Mouse (Mus musculus) heart, embryonic 14.5 days (tissue): ENCODE results near the gene Tshz2. TPM values are rescaled to one million over a fixed set of nuclear protein-coding genes. Genes with fewer than 3 reads are reported as not detected.

Experiments used
- ATAC-seq: fragments of 200-750 bp; cut with Nextera tagmentation; 2 replicates; pipeline ENCODE4 v1.8.0; 2017; ENCODE audit warnings: low read depth, moderate TSS enrichment; ENCODE audit not compliant: insufficient number of reproducible peaks, insufficient read depth, low FRiP score
- H3K27ac ChIP-seq, 2 experiments: fragments of 200-500 bp in 1 of 2; fragments of 300-500 bp in 1 of 2; sonication (generic) in 1 of 2; replicated peaks in 1 of 2; 2 replicates each; pipeline ENCODE4 v1.5.1; 2012 to 2014; ENCODE audit warnings: low read depth in 2 of 2, low read length in 2 of 2, control low read depth in 1 of 2, mild to moderate bottlenecking in 1 of 2, mixed read lengths in 1 of 2; ENCODE audit not compliant: control insufficient read depth in 1 of 2, insufficient read depth in 1 of 2
- H3K27me3 ChIP-seq: fragments of 300-500 bp; sonication (generic); 2 replicates; pipeline ENCODE4 v1.6.1; 2014; ENCODE audit warnings: mild to moderate bottlenecking, low read length, control low read depth; ENCODE audit not compliant: control insufficient read depth, insufficient read depth
- H3K36me3 ChIP-seq: fragments of 300-500 bp; sonication (generic); 2 replicates; pipeline ENCODE4 v1.6.1; 2014; ENCODE audit warnings: mild to moderate bottlenecking, control low read depth, low read length, mixed read lengths; ENCODE audit not compliant: control insufficient read depth, insufficient read depth
- H3K4me1 ChIP-seq, 2 experiments: fragments of 200-500 bp in 1 of 2; fragments of 300-500 bp in 1 of 2; sonication (generic) in 1 of 2; 2 replicates each; pipeline ENCODE4 v1.6.1; 2012 to 2014; ENCODE audit warnings: low read length in 2 of 2, control low read depth in 1 of 2, mixed read lengths in 1 of 2; ENCODE audit not compliant: control insufficient read depth in 2 of 2, insufficient read depth in 2 of 2
- H3K4me2 ChIP-seq: fragments of 300-500 bp; sonication (generic); 2 replicates; pipeline ENCODE4 v1.6.1; 2014; ENCODE audit warnings: mild to moderate bottlenecking, low read length
- H3K4me3 ChIP-seq, 2 experiments: fragments of 200-500 bp in 1 of 2; fragments of 300-500 bp in 1 of 2; sonication (generic) in 1 of 2; 2 replicates each; pipeline ENCODE4 v1.5.1; 2012 to 2014; ENCODE audit warnings: low read length in 2 of 2, mild to moderate bottlenecking in 2 of 2, control low read depth in 1 of 2, low read depth in 1 of 2, moderate library complexity in 1 of 2; ENCODE audit not compliant: control insufficient read depth in 1 of 2, insufficient read depth in 1 of 2
- H3K9ac ChIP-seq: fragments of 300-500 bp; sonication (generic); 2 replicates; pipeline ENCODE4 v1.6.1; 2014; ENCODE audit warnings: mild to moderate bottlenecking, low read length
- H3K9me3 ChIP-seq: fragments of 300-500 bp; sonication (generic); 2 replicates; pipeline ENCODE4 v1.6.1; 2016; ENCODE audit warnings: low read length, control low read depth; ENCODE audit not compliant: control insufficient read depth
- WGBS: fragments of 180-500 bp; shearing (Covaris S2); extraction: QIAGEN DNeasy Blood & Tissue Kit; methylation state at CpG from one replicate; pipeline ENCODE4 v1.1.7; 2014; 5-methylcytosine and 5-hydroxymethylcytosine counted together
- polyA plus RNA-seq: library from polyadenylated mRNA; unstranded; fragments of >200 nt; fragmentation: Nextera tagmentation; extraction: Ambion mirVana; gene quantifications from 2 replicates; pipeline ENCODE4 v1.2.1, GENCODE M21; 2014

The Tshz2 gene
- polyA plus RNA-seq, 1 experiment from 2014 or later, result 3.4 TPM

DNA sequence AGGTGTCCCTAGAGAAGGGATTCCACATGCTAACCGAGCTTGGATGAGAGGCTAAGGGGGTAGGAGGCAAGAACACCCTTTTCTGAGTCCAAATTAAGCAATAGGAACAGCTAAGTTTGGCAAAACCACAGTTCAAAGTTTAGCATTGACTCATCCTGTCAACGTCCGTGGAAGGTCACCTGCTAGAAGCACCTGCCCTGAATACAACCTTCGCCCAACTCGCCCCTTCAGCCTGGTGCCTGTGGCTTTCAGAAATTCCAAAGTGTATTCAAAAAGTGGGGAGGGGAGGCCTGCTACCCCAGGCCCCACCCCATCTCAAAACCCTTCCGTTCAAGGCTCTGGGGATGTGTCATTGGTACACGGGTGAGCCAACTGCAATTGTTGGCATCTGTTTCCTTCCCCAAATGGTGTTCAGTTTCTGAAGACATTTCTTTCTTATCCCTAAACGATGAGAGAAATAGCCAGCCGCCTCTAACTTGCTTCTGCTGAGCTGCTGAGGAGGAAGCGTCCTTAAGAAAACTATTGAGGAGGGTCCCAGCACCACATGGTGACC lies 396.6 kb downstream of the Tshz2 start:
- no peak overlapping the region for H3K4me3 ChIP-seq
- no peak overlapping the region for H3K27ac ChIP-seq
- 0 out of 2 replicates have a peak, but pooled peaks cover 3% of the 10 kb centered on the region for H3K9me3 ChIP-seq
- no peaks in the 10 kb centered on the region for H3K27me3 ChIP-seq
- no peaks in the 10 kb centered on the region for H3K4me1 ChIP-seq
- H3K36me3 ChIP-seq, result no peaks in the 10 kb centered on the region
- H3K4me2 ChIP-seq, result no peak overlapping the region
- H3K9ac ChIP-seq, result no peak overlapping the region
- no peak for ATAC-seq
- WGBS, result 82% methylated on average over 10 of the region's 10 CpGs

DNA sequence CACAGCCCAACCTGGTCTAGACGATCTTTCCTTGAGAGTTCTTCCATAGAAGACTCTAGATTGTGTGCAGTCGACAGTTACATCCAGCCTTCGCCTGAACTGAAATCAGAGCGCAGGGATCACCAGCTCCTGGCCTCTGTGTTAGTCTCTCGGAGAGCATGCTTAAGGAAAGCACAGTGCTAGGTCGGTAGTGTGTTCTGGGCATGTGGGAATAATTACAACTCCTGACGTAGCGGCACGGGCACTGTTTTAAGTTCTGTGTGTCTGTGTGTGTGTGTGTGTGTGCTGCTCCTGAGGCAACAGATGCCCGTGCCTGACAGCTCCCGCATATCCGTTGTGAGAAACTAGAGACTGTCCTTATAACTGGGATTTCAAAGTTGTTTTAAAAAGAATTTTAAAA lies 398.4 kb downstream of the Tshz2 start:
- WGBS, result 93% methylated on average over 12 of the region's 12 CpGs
- no peaks in the 10 kb centered on the region for H3K4me1 ChIP-seq
- H3K27ac ChIP-seq, result no peak overlapping the region
- no peak overlapping the region for H3K4me3 ChIP-seq
- ATAC-seq, result no peak
- no peak overlapping the region for H3K9ac ChIP-seq
- H3K9me3 ChIP-seq, result 0 out of 2 replicates have a peak, but pooled peaks cover 3% of the 10 kb centered on the region
- no peaks in the 10 kb centered on the region for H3K27me3 ChIP-seq
- H3K4me2 ChIP-seq, result no peak overlapping the region
- H3K36me3 ChIP-seq, result no peaks in the 10 kb centered on the region

DNA sequence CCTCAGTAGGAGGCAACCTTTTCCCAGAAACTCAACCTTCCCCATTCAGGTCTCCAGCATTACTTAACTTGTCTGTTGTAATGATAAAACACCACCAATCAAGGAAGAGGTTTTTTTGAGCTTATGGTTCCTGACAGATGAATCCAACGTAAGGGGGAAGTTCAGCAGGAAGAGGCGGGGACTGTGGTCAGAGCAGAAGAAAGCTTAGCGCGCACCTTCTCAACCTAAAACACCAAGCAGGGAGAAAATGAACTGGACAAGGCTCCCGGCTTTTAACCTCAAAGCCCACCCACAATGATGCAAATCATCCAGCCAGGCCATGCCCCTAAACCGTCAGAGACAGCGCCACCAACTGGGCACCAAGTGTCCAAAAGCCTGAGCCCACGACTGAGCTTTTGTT lies 399.1 kb downstream of the Tshz2 start:
- no peak overlapping the region for H3K27ac ChIP-seq
- WGBS, result 74% methylated on average over 8 of the region's 8 CpGs
- no peaks in the 10 kb centered on the region for H3K36me3 ChIP-seq
- H3K27me3 ChIP-seq, result no peaks in the 10 kb centered on the region
- ATAC-seq, result no peak
- H3K4me3 ChIP-seq, result no peak overlapping the region
- H3K9me3 ChIP-seq, result 0 out of 2 replicates have a peak, but pooled peaks cover 3% of the 10 kb centered on the region
- H3K4me1 ChIP-seq, result no peaks in the 10 kb centered on the region
- no peak overlapping the region for H3K9ac ChIP-seq
- H3K4me2 ChIP-seq, result no peak overlapping the region

DNA sequence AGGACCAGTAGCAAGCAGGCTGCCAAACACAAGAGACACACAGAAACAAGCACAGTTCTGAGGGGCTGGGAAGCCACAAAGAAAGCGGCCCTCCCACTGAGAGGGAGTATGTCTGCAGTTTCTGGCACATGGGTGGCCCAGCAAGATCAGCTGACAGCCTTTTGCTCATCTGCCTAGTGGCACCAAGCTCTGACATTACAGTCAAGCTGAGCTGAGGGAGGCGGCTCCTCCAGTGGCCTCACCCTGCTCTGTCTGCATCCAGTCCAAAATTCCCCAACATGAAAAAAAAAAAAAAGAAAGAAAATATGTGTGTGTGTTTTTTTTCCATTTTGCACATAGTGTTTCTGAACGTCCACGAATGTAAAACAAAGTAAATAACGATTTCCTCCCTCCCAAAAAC lies 400.4 kb downstream of the Tshz2 start:
- no peaks in the 10 kb centered on the region for H3K9me3 ChIP-seq
- no peak overlapping the region for H3K27ac ChIP-seq
- ATAC-seq, result no peak
- WGBS, result 59% methylated on average over 5 of the region's 5 CpGs
- H3K9ac ChIP-seq, result no peak overlapping the region
- no peak overlapping the region for H3K4me3 ChIP-seq
- H3K36me3 ChIP-seq, result no peaks in the 10 kb centered on the region
- H3K4me2 ChIP-seq, result no peak overlapping the region
- H3K4me1 ChIP-seq, result no peaks in the 10 kb centered on the region
- no peaks in the 10 kb centered on the region for H3K27me3 ChIP-seq

DNA sequence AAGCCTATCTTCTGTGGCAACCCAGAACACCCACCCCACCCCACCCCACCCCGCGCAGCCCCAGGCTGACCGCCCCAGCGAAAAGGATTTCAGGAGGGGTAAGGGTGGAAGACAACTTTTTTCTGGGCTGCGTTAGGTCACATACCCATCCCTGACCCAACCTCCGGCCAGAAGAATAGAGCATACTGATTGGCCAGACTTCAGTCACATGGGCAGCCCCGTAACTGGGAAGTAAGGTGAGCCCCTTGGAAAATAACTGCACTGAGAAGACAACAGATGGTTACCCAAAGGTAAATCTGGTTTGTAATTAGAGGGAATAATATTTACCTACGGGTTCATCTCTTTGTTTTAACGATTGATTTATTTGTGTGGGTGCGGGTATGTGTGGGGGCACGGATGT lies 402.0 kb downstream of the Tshz2 start:
- 89% methylated on average over 11 of the region's 11 CpGs for WGBS
- no peak for ATAC-seq

DNA sequence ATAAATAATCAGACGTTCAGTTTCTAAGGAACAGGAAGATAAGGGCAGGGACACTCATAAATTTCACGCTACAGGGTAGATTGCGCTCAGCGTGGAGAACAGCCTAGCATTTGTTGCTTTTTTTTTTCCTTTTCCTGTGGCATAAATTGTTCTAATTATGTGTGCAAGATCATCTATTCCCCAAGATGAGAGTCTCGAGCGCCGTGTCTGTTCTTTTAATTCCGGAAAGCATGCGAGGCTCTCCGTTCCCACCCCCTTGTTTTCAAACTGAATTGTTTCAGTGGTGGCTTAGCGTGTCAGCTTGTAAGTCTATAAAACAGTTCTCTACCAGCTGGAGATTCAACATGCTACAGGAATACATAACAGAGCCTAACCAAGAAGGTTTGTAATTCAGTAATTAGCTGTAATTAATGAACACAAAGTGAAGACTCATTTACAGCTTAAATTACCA lies 404.0 kb downstream of the Tshz2 start:
- Histone ChIP-seq H3K9ac (no peak overlapping the region), H3K4me3 (no peak overlapping the region), H3K4me2 (no peak overlapping the region), H3K27ac (no peak overlapping the region), H3K36me3 (no peaks in the 10 kb centered on the region), H3K4me1 (no peaks in the 10 kb centered on the region), H3K9me3 (no peaks in the 10 kb centered on the region), H3K27me3 (no peaks in the 10 kb centered on the region)
- no peak for ATAC-seq
- 77% methylated on average over 11 of the region's 11 CpGs for WGBS

More for the DNA sequence above, 402.0 kb downstream of the Tshz2 start:
- Histone ChIP-seq H3K9me3 (no peaks in the 10 kb centered on the region), H3K27me3 (no peaks in the 10 kb centered on the region), H3K4me3 (no peak overlapping the region), H3K9ac (no peak overlapping the region), H3K27ac (no peak overlapping the region), H3K4me1 (no peaks in the 10 kb centered on the region), H3K4me2 (no peak overlapping the region), H3K36me3 (no peaks in the 10 kb centered on the region)

DNA sequence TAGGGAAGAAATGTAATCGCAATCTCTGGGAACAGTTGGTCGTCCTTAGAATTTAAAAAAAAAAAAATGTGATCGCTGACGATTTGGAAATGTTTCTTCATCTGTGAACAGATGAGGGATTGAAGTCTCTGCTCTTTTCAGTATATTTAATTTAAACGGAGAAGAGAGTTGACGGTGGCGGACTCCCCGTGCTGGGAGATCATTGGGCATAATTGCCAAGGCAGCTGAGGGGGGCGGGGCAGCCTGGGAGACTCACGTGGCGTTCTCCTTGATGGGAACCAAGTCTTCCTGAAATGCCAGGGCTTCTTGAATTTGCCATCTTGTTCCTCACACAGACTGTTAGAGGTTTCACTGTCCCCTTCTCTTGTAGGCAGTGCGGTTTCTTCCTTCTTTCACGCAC lies 404.5 kb downstream of the Tshz2 start:
- no peak for ATAC-seq
- Histone ChIP-seq H3K4me3 (no peak overlapping the region), H3K36me3 (no peaks in the 10 kb centered on the region), H3K27ac (no peak overlapping the region), H3K4me2 (no peak overlapping the region), H3K9me3 (no peaks in the 10 kb centered on the region), H3K9ac (no peak overlapping the region), H3K4me1 (no peaks in the 10 kb centered on the region), H3K27me3 (no peaks in the 10 kb centered on the region)
- 72% methylated on average over 13 of the region's 13 CpGs for WGBS

DNA sequence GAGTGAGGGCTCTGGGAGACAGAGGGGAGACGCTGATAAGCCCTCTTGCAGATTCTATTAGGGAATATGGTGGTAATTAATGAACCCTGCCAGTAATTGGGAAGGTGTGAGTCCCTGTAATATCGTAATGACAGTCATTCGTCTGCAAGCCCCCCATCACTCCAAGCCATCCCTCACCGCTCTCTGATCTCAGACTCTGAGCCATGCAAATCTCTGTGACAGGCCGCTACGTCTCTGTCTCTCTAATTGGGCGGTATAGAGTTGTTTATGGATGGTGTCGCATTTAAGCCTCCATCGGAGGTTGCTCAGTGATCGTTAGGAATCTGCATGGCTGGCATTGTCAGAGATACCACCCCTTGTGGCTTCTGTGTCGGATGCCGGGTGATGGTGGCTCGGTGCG lies 407.0 kb downstream of the Tshz2 start:
- no peak overlapping the region for H3K27ac ChIP-seq
- no peak overlapping the region for H3K4me3 ChIP-seq
- H3K9ac ChIP-seq, result no peak overlapping the region
- H3K9me3 ChIP-seq, result no peaks in the 10 kb centered on the region
- H3K27me3 ChIP-seq, result no peaks in the 10 kb centered on the region
- H3K4me1 ChIP-seq, result no peaks in the 10 kb centered on the region
- no peak for ATAC-seq
- no peaks in the 10 kb centered on the region for H3K36me3 ChIP-seq
- H3K4me2 ChIP-seq, result no peak overlapping the region
- WGBS, result 82% methylated on average over 14 of the region's 14 CpGs
